Mouse (Mus musculus): ENCODE results near the gene Gm21693. TPM values are rescaled to one million over a fixed set of nuclear protein-coding genes. Genes with fewer than 3 reads are reported as not detected.
"Not testable (repeated sequence)": the region's sequence is repeated elsewhere in the genome, so short reads cannot be mapped to it uniquely, and the experiment has no call there.

The Gm21693 gene
- polyA plus RNA-seq (2015; fragmentation: Nextera tagmentation; extraction: Ambion mirVana), result not detected in 2 replicates

DNA sequence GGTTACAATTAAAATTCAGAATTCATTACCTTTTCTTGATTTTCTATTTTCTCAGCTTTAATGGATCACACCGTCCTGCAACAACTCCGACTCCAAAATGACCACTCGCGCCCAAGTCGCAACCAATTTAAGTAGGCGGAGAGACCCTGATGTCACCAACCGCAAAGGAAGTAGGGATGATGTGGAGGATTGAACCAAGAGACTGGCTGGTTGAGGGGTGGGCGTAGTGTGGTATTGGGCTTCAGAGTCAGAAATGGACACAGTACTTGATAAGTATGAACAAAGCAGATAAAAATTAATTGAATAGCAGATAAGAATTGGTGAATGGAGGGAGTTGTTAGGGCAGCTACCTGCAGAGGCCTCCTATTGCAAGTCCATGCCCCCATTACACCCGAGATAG lies at the start of gene Gm21693:
Gene Gm21693 (minus strand): TSS at position 101 of the 400 bp plus-strand sequence.
- not testable (repeated sequence) for H3K4me3 ChIP-seq; H3K9me3 ChIP-seq (replicated peaks); H3K4me1 ChIP-seq; H3K9ac ChIP-seq; H3K27ac ChIP-seq; H3K27me3 ChIP-seq; H3K4me2 ChIP-seq; ATAC-seq; H3K36me3 ChIP-seq (ENCODE audit: poor library complexity, severe bottlenecking)
- no CpG with 5 or more reads among the region's 9 CpGs for WGBS

DNA sequence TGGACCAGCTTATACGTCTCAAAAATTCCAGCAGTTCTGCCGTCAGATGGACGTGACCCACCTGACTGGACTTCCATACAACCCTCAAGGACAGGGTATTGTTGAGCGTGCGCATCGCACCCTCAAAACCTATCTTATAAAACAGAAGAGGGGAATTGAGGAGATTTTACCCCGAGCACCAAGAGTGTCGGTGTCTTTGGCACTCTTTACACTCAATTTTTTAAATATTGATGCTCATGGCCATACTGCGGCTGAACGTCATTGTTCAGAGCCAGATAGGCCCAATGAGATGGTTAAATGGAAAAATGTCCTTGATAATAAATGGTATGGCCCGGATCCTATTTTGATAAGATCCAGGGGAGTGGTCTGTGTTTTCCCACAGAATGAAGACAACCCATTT lies 4.5 kb downstream of the Gm21693 start:
- ATAC-seq, result not testable (repeated sequence)

GRCm38 (mm10) chrY:3306349-3306748 lies 38.8 kb downstream of the Gm21693 start, which contains the start of gene Gm21677:
Gm21677 (minus strand) TSS chrY:3306449.
- not testable (repeated sequence) for H3K4me1 ChIP-seq; H3K9me3 ChIP-seq (replicated peaks); ATAC-seq; H3K36me3 ChIP-seq (ENCODE audit: poor library complexity, severe bottlenecking); H3K27ac ChIP-seq; H3K27me3 ChIP-seq; H3K4me2 ChIP-seq; H3K9ac ChIP-seq; H3K4me3 ChIP-seq
- WGBS, result no CpG with 5 or more reads among the region's 9 CpGs

More for the DNA sequence above, 4.5 kb downstream of the Gm21693 start:
- not testable (repeated sequence) for H3K27me3 ChIP-seq; H3K27ac ChIP-seq; H3K4me1 ChIP-seq; H3K9ac ChIP-seq; H3K36me3 ChIP-seq (ENCODE audit: poor library complexity, severe bottlenecking); H3K9me3 ChIP-seq (replicated peaks); H3K4me2 ChIP-seq; H3K4me3 ChIP-seq
- no CpG with 5 or more reads among the region's 11 CpGs for WGBS

Other genes with a start within 250 kb of the Gm21693 start
- gene Gm21677, start 38.9 kb downstream of the Gm21693 start, polyA plus RNA-seq (2015; fragmentation: Nextera tagmentation; extraction: Ambion mirVana), result not detected in 2 replicates
- gene Gm21704, start 64.8 kb upstream of the Gm21693 start, polyA plus RNA-seq (2015; fragmentation: Nextera tagmentation; extraction: Ambion mirVana), result not detected in 2 replicates
- gene Gm21708, start 64.8 kb upstream of the Gm21693 start, polyA plus RNA-seq (2015; fragmentation: Nextera tagmentation; extraction: Ambion mirVana), result not detected in 2 replicates